Mouse (Mus musculus) layer of hippocampus, adult 2 months (tissue): ENCODE data around the gene Amfr. TPM values are rescaled to one million over a fixed set of nuclear protein-coding genes. Genes with fewer than 3 reads are reported as not detected.

Source experiments
- DNase-seq, 2 experiments: peaks; one replicate each; pipeline ENCODE4 v3.0.0; 2022; ENCODE audit warnings: low spot score in 2 of 2
- H3K27ac ChIP-seq: fragments of 200-600 bp; 2 replicates; pipeline ENCODE4 v1.8.1; 2022
- H3K4me3 ChIP-seq: fragments of 200-600 bp; 2 replicates; pipeline ENCODE4 v1.8.1; 2022; ENCODE audit warnings: mild to moderate bottlenecking
- CTCF ChIP-seq: fragments of 200-600 bp; conservative IDR thresholded peaks from 2 replicates; pipeline ENCODE4 v1.8.1; 2022; ENCODE audit warnings: antibody characterized with exemption, mild to moderate bottlenecking, moderate library complexity
- microRNA-seq, 2 experiments: library from miRNA; unstranded; fragments of <30 nt; microRNA quantifications; one replicate each; pipeline ENCODE4 v1.2.0; 2021
- total RNA-seq, 2 experiments: library from RNA; stranded (reverse); gene quantifications; 2 replicates each; pipeline ENCODE4 v1.2.3; 2021

Amfr gene
- total RNA-seq, 2 experiments from 2014 or later = 122 to 128 TPM

- peak; percentile 52 to 56 for DNase-seq
- no peak overlapping the region for H3K4me3 ChIP-seq
- peak overlapping the region; percentile 73 for H3K27ac ChIP-seq
- peak; percentile 67 for TF ChIP-seq CTCF
Observed at GRCm38 (mm10) chr8:93941636-93942054, 71.0 kb downstream of the Amfr start.

GRCm38 (mm10) chr8:93940542-93941423 is 71.9 kb downstream of the Amfr start:
- TF ChIP-seq CTCF = no peak
- no peak overlapping the region for H3K4me3 ChIP-seq
- DNase-seq = no peak
- peak overlapping the region; percentile 73 for H3K27ac ChIP-seq

- no peak for DNase-seq
- TF ChIP-seq CTCF = no peak
- Histone ChIP-seq H3K27ac (peak overlapping the region; percentile 44; the same call in 1 of the 2 replicates), H3K4me3 (no peak overlapping the region)
Observed at GRCm38 (mm10) chr8:93938193-93938592, 74.4 kb downstream of the Amfr start.

GRCm38 (mm10) chr8:93933288-93933687 is 79.4 kb downstream of the Amfr start:
- Histone ChIP-seq H3K27ac (peak overlapping the region; percentile 91), H3K4me3 (no peak overlapping the region)
- DNase-seq = no peak
- no peak for TF ChIP-seq CTCF

DNA sequence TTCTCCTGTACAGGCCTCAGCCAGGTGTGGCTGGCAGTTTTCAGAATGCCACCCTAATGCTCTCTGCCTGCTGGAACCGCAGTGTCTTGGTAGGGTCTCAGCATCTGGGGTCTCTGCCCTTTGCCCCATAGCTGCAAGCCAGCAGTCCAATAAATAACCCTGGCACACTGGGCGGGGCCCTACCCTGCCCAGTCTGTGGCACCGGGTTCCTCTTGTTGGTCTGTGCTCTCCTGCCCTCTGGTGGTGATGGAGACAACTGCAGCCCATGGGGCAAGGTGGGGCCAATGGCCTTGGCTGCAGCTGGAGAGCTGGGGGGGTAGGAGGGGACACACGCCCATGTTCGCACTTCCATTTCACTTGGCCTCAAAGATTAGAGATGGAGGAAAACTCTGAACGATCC is 79.8 kb downstream of the Amfr start:
- TF ChIP-seq CTCF = peak; percentile 99
- Histone ChIP-seq H3K27ac (peak overlapping the region; percentile 91), H3K4me3 (no peak overlapping the region)
- peak; percentile 85 to 94 for DNase-seq

DNA sequence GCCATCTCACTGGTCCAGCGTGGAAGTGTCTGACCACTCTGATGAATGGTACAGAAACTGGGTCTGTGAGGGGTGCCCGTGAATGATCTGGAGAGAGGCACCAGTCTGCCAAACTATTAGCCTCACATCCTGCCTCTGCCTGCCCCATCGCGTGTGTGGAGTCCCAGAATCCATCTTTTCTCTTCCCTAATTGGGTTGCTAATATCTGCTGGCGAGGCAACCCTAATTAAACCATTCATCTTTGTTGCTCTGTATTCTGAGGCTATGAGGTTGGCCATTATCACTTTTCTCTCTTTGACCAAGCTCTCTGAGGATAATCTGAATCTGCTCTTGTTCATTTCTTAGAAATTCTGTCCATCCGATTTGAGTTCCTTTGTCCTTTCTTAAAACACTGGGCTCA is 81.3 kb downstream of the Amfr start:
- DNase-seq = peak in 1 of 2 experiments; percentile 59
- TF ChIP-seq CTCF = no peak
- peak overlapping the region; percentile 91 for H3K27ac ChIP-seq
- no peak overlapping the region for H3K4me3 ChIP-seq

DNA sequence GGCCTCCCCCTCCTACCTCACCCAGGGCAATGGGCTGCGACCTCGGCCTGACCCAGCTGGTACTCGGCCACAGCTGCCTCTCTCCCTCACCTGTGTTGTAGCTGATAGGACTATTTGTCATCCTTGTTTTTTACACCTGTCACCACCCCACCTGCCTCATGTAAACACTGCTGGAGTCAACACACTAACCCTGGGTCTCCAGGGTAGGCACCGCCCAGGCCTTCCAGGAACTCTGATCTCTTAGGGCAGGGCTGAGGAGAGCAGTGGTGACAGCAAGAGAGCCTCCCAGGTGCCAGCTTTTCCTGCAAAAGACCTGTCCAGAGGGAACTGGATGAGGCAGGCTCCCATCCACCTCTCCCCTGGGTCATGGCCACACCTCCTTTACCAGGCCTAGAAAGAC is 83.4 kb downstream of the Amfr start:
- Histone ChIP-seq H3K27ac (peak overlapping the region; percentile 91), H3K4me3 (no peak overlapping the region)
- TF ChIP-seq CTCF = no peak
- no peak for DNase-seq

DNA sequence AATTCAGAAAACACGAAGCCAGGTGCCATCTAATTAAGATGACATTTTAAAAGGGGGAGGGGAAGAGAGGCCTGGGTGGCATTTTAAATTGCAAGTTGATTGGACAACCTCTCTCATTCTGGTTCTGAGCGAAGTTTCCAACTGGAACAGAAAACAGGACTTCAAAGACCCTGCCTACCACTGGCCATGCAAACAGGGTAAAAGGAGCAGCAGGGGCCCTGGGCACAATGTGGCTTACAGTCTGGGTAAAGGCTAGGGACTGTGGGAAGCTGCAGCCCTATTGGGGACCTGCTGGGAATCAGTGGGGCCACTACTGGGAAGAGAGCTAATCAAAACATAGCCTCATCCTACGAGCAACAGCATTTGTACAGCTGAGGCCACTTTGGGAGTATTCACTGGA is 87.1 kb downstream of the Amfr start:
- Histone ChIP-seq H3K27ac (peak overlapping the region; percentile 86), H3K4me3 (no peak overlapping the region)
- TF ChIP-seq CTCF = no peak
- peak in 1 of 2 experiments; percentile 47 for DNase-seq

GRCm38 (mm10) chr8:93923897-93924334 is 88.7 kb downstream of the Amfr start:
- DNase-seq = peak in 1 of 2 experiments; percentile 47
- H3K27ac ChIP-seq = peak overlapping the region; percentile 86
- no peak overlapping the region for H3K4me3 ChIP-seq
- no peak for TF ChIP-seq CTCF

Small RNAs within 50 kb of the gene (microRNA-seq; reads per million reads assigned to microRNA genes)
- 0 reads per million in 2 experiments for gene Gm24159

Other genes with a start within 250 kb of the Amfr start
- gene Gnao1, start 202.9 kb downstream of the Amfr start, total RNA-seq = 100 to 1,000 TPM; 662 to 678 TPM
- 10 to 100 TPM; 53.3 to 56.6 TPM for gene Nudt21, start 24.2 kb upstream of the Amfr start, total RNA-seq
- 100 to 1,000 TPM; 108 to 110 TPM for gene Ogfod1, start 24.4 kb upstream of the Amfr start, total RNA-seq
- gene Bbs2, start 86.1 kb upstream of the Amfr start, total RNA-seq = 10 to 100 TPM; 27.6 to 31.4 TPM
- not detected for gene Mt4, start 124.4 kb upstream of the Amfr start, total RNA-seq
- 1,000 to 10,000 TPM; 1,175 to 1,192 TPM for gene Mt3, start 139.8 kb upstream of the Amfr start, total RNA-seq
- gene Mt2, start 159.8 kb upstream of the Amfr start, total RNA-seq = 100 to 1,000 TPM; 545 to 546 TPM
- 100 to 1,000 TPM; 636 to 650 TPM for gene Mt1, start 166.2 kb upstream of the Amfr start, total RNA-seq
- gene Nup93, start 201.7 kb upstream of the Amfr start, total RNA-seq = 10 to 100 TPM; 62.9 to 66.3 TPM